Mouse (Mus musculus) G1E (cell line): ENCODE measurements at regions not wholly inside any gene's neighbourhood (a gene's known extent, or its start where the extent isn't known, plus 50 kb on each side); places are given as distances from the start of the nearest gene placed in this dataset.

ENCODE experiments used
- ATAC-seq: 2 replicates; pipeline ENCODE4 v1.8.0; 2016; ENCODE audit warnings: mild to moderate bottlenecking; ENCODE audit not compliant: insufficient number of reproducible peaks, poor library complexity, low FRiP score, severe bottlenecking; ENCODE audit errors: extremely low read depth
- DNase-seq: peaks from one replicate; pipeline ENCODE4 v3.0.0; 2012; ENCODE audit warnings: low spot score
- H3K27me3 ChIP-seq: 2 replicates; pipeline ENCODE4 v1.6.1; 2012; ENCODE audit warnings: mild to moderate bottlenecking, low read length, inconsistent platforms; ENCODE audit not compliant: insufficient read depth
- H3K36me3 ChIP-seq: replicated peaks from 2 replicates; pipeline ENCODE3; 2012; ENCODE audit warnings: mild to moderate bottlenecking, inconsistent platforms
- H3K4me1 ChIP-seq: 2 replicates; pipeline ENCODE4 v1.6.1; 2012; ENCODE audit warnings: low read depth, low read length, inconsistent platforms, mixed read lengths; ENCODE audit not compliant: insufficient read depth
- H3K4me3 ChIP-seq: 2 replicates; pipeline ENCODE4 v1.5.1; 2012; ENCODE audit warnings: low read depth, mild to moderate bottlenecking, inconsistent platforms, low read length, moderate library complexity, mixed read lengths
- H3K9me3 ChIP-seq: replicated peaks from 2 replicates; pipeline ENCODE4 v1.6.1; 2012; ENCODE audit warnings: inconsistent platforms
- CTCF ChIP-seq: IDR thresholded peaks from 2 replicates; pipeline ENCODE4 v1.5.1; 2012; ENCODE audit warnings: low read depth, low read length, inconsistent platforms, mixed read lengths
- GATA1 ChIP-seq: IDR thresholded peaks from 2 replicates; pipeline ENCODE4 v1.6.1; 2012; ENCODE audit warnings: borderline replicate concordance, low read length, inconsistent platforms, mixed read lengths
- GATA2 ChIP-seq: IDR thresholded peaks from 2 replicates; pipeline ENCODE4 v1.6.1; 2012; ENCODE audit warnings: low read depth, low read length, inconsistent platforms, borderline replicate concordance
- POLR2AphosphoS5 ChIP-seq: IDR thresholded peaks from 2 replicates; pipeline ENCODE4 v1.6.1; 2012; ENCODE audit warnings: low read depth, low read length, inconsistent platforms; ENCODE audit not compliant: insufficient replicate concordance
- TAL1 ChIP-seq: conservative IDR thresholded peaks from 2 replicates; pipeline ENCODE4 v1.6.1; 2012; ENCODE audit warnings: low read depth, low read length, inconsistent platforms, mixed read lengths

GRCm38 (mm10) chr12:50804391-50804790 lies 155.5 kb upstream of the Prkd1 start:
- Histone ChIP-seq H3K9me3 (peaks cover 5% of the 10 kb centered on the region), H3K4me1 (no peaks in the 10 kb centered on the region), H3K27me3 (no peaks in the 10 kb centered on the region), H3K36me3 (no peaks in the 10 kb centered on the region), H3K4me3 (no peak overlapping the region)
- ATAC-seq (no peak), DNase-seq (no peak)
- TF ChIP-seq TAL1 (no peak), GATA2 (no peak), POLR2AphosphoS5 (no peak), CTCF (no peak)

GRCm38 (mm10) chr12:50765156-50765940 lies 116.5 kb upstream of the Prkd1 start:
- H3K4me1 ChIP-seq: no peaks in the 10 kb centered on the region
- ATAC-seq (no peak), DNase-seq (no peak)
- no peaks in the 10 kb centered on the region for H3K36me3 ChIP-seq
- 0 out of 2 replicates have a peak, but pooled peaks cover 2% of the 10 kb centered on the region for H3K9me3 ChIP-seq
- H3K27me3 ChIP-seq: no peaks in the 10 kb centered on the region
- TF ChIP-seq POLR2AphosphoS5 (no peak), CTCF (no peak), GATA1 (no peak), GATA2 (no peak), TAL1 (no peak)
- H3K4me3 ChIP-seq: no peak overlapping the region

DNA sequence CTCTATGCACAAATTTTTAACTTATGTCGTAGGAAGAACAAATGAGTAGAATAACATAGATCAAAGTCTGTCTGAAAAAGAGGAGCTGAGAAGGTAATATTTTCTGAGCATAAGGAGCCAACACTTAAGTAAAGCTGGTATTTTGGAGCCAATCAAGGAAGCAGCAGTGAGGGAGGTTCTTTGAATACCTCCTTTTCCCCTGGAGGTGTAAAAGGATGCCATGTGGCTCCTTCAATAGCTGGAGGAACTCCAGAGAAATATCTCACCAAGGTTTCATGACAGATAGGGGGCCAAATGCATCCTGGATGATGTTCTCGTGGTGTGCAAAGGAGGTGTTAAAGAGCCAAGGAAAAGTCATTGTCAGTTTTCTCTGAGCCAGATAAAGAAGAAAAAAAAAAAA lies 115.6 kb upstream of the Prkd1 start:
- ATAC-seq (no peak), DNase-seq (no peak)
- no peaks in the 10 kb centered on the region for H3K36me3 ChIP-seq
- H3K4me1 ChIP-seq: no peaks in the 10 kb centered on the region
- H3K27me3 ChIP-seq: no peaks in the 10 kb centered on the region
- H3K4me3 ChIP-seq: no peak overlapping the region
- H3K9me3 ChIP-seq: 0 out of 2 replicates have a peak, but pooled peaks cover 2% of the 10 kb centered on the region
- TF ChIP-seq TAL1 (no peak), GATA2 (no peak), CTCF (no peak), GATA1 (no peak), POLR2AphosphoS5 (no peak)

GRCm38 (mm10) chr12:50734135-50734534 lies 85.2 kb upstream of the Prkd1 start:
- no peak overlapping the region for H3K4me3 ChIP-seq
- DNase-seq (no peak), ATAC-seq (no peak)
- no peaks in the 10 kb centered on the region for H3K4me1 ChIP-seq
- H3K27me3 ChIP-seq: no peaks in the 10 kb centered on the region
- no peak for TF ChIP-seq CTCF
- peaks cover 2% of the 10 kb centered on the region; the same call in 1 of the 2 replicates for H3K9me3 ChIP-seq
- no peaks in the 10 kb centered on the region for H3K36me3 ChIP-seq

GRCm38 (mm10) chr12:50712615-50713014 lies 63.7 kb upstream of the Prkd1 start:
- Histone ChIP-seq H3K27me3 (no peaks in the 10 kb centered on the region), H3K36me3 (no peaks in the 10 kb centered on the region), H3K4me3 (no peak overlapping the region), H3K9me3 (0 out of 2 replicates have a peak, but pooled peaks cover 3% of the 10 kb centered on the region), H3K4me1 (no peaks in the 10 kb centered on the region)
- TF ChIP-seq POLR2AphosphoS5: no peak
- no peak for TF ChIP-seq CTCF
- TF ChIP-seq GATA2: no peak
- no peak for TF ChIP-seq GATA1
- no peak for TF ChIP-seq TAL1
- ATAC-seq (no peak), DNase-seq (no peak)

- Histone ChIP-seq H3K9me3 (0 out of 2 replicates have a peak, but pooled peaks cover 3% of the 10 kb centered on the region), H3K36me3 (no peaks in the 10 kb centered on the region), H3K4me1 (no peaks in the 10 kb centered on the region), H3K4me3 (no peak overlapping the region), H3K27me3 (no peaks in the 10 kb centered on the region)
- ATAC-seq (no peak), DNase-seq (no peak)
- TF ChIP-seq GATA2 (no peak), TAL1 (no peak), GATA1 (no peak), CTCF (no peak), POLR2AphosphoS5 (no peak)
These were observed 60.3 kb upstream of the Prkd1 start for GRCm38 (mm10) chr12:50709000-50709788.
